Mouse (Mus musculus) hindbrain, embryonic 12.5 days (tissue): ENCODE measurements at regions not wholly inside any gene's neighbourhood (a gene's known extent, or its start where the extent isn't known, plus 50 kb on each side); places are given as distances from the start of the nearest gene placed in this dataset.

Experiments
- ATAC-seq: fragments of 200-750 bp; cut with Nextera tagmentation; 2 replicates; pipeline ENCODE4 v1.8.0; 2017; ENCODE audit warnings: moderate TSS enrichment; ENCODE audit not compliant: low FRiP score
- H3K27ac ChIP-seq: fragments of 300-500 bp; sonication (generic); 2 replicates; pipeline ENCODE4 v1.5.1; 2016; ENCODE audit warnings: mild to moderate bottlenecking
- H3K27me3 ChIP-seq: fragments of 300-500 bp; sonication (generic); 2 replicates; pipeline ENCODE4 v1.6.1; 2016; ENCODE audit warnings: mild to moderate bottlenecking
- H3K36me3 ChIP-seq: fragments of 300-500 bp; sonication (generic); 2 replicates; pipeline ENCODE4 v1.6.1; 2016; ENCODE audit warnings: mild to moderate bottlenecking
- H3K4me1 ChIP-seq: fragments of 300-500 bp; sonication (generic); 2 replicates; pipeline ENCODE4 v1.6.1; 2016
- H3K4me2 ChIP-seq: fragments of 300-500 bp; sonication (generic); replicated peaks from 2 replicates; pipeline ENCODE4 v1.6.1; 2016; ENCODE audit warnings: mild to moderate bottlenecking
- H3K4me3 ChIP-seq: fragments of 300-500 bp; sonication (generic); 2 replicates; pipeline ENCODE4 v1.5.1; 2016; ENCODE audit warnings: mild to moderate bottlenecking
- H3K9ac ChIP-seq: fragments of 300-500 bp; sonication (generic); 2 replicates; pipeline ENCODE4 v1.6.1; 2016; ENCODE audit warnings: mild to moderate bottlenecking, moderate library complexity
- H3K9me3 ChIP-seq: fragments of 300-500 bp; sonication (generic); replicated peaks from 2 replicates; pipeline ENCODE4 v1.6.1; 2016; ENCODE audit warnings: mild to moderate bottlenecking
- WGBS: fragments of 180-500 bp; shearing (Covaris S2); methylation state at CpG from one replicate; pipeline ENCODE4 v1.1.7; 2016; 5-methylcytosine and 5-hydroxymethylcytosine counted together

- Histone ChIP-seq H3K4me3 (no peak overlapping the region), H3K27ac (no peak overlapping the region), H3K27me3 (no peaks in the 10 kb centered on the region), H3K36me3 (no peaks in the 10 kb centered on the region), H3K4me2 (no peak overlapping the region), H3K4me1 (no peaks in the 10 kb centered on the region), H3K9me3 (no peaks in the 10 kb centered on the region), H3K9ac (no peak overlapping the region)
- ATAC-seq = no peak
Measured at GRCm38 (mm10) chr2:7963456-7963855, 454.1 kb upstream of the Celf2 start.

DNA sequence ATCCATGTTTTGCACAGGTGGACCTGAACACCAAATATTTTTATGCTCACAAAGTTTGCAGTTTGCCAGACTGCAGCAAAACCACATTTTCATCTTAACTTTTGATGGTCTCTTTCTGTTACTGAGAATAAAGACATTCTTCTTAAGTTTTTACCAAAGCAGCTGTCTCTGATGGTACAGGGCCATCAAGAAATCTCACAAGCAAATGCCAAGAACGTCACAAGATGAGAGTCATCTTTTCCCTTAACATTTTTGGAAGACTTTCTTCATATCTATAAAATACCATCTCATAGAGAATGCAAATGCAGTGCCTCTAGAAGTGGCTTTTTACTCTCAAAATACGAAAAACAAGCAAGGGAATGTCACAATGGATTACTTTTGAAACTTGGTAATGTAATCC, 444.8 kb upstream of the Celf2 start:
- H3K4me3 ChIP-seq = no peak overlapping the region
- H3K4me1 ChIP-seq = no peaks in the 10 kb centered on the region
- H3K4me2 ChIP-seq = no peak overlapping the region
- no peaks in the 10 kb centered on the region for H3K9me3 ChIP-seq
- WGBS = 77% methylated on average over 2 of the region's 2 CpGs
- H3K9ac ChIP-seq = no peak overlapping the region
- no peak overlapping the region for H3K27ac ChIP-seq
- no peaks in the 10 kb centered on the region for H3K36me3 ChIP-seq
- H3K27me3 ChIP-seq = no peaks in the 10 kb centered on the region
- no peak for ATAC-seq

GRCm38 (mm10) chr2:7952846-7953245, 443.5 kb upstream of the Celf2 start:
- H3K4me3 ChIP-seq = no peak overlapping the region
- no peak overlapping the region for H3K4me2 ChIP-seq
- ATAC-seq = no peak
- H3K36me3 ChIP-seq = no peaks in the 10 kb centered on the region
- H3K27me3 ChIP-seq = no peaks in the 10 kb centered on the region
- no peak overlapping the region for H3K27ac ChIP-seq
- H3K9me3 ChIP-seq = no peaks in the 10 kb centered on the region
- 95% methylated on average over 2 of the region's 2 CpGs for WGBS
- H3K9ac ChIP-seq = no peak overlapping the region
- H3K4me1 ChIP-seq = no peaks in the 10 kb centered on the region

GRCm38 (mm10) chr2:7944946-7945345, 435.6 kb upstream of the Celf2 start:
- no peaks in the 10 kb centered on the region for H3K4me1 ChIP-seq
- H3K4me2 ChIP-seq = no peak overlapping the region
- H3K4me3 ChIP-seq = no peak overlapping the region
- H3K27ac ChIP-seq = no peak overlapping the region
- H3K9me3 ChIP-seq = no peaks in the 10 kb centered on the region
- H3K27me3 ChIP-seq = no peaks in the 10 kb centered on the region
- H3K36me3 ChIP-seq = no peaks in the 10 kb centered on the region
- 66% methylated on average over 2 of the region's 2 CpGs for WGBS
- no peak for ATAC-seq
- no peak overlapping the region for H3K9ac ChIP-seq

- H3K9me3 ChIP-seq = no peaks in the 10 kb centered on the region
- no peak overlapping the region for H3K4me2 ChIP-seq
- H3K27ac ChIP-seq = no peak overlapping the region
- no peaks in the 10 kb centered on the region for H3K27me3 ChIP-seq
- 87% methylated on average over 6 of the region's 6 CpGs for WGBS
- no peak overlapping the region for H3K9ac ChIP-seq
- no peaks in the 10 kb centered on the region for H3K36me3 ChIP-seq
- no peak for ATAC-seq
- H3K4me3 ChIP-seq = no peak overlapping the region
- H3K4me1 ChIP-seq = no peaks in the 10 kb centered on the region
Measured at GRCm38 (mm10) chr2:7933617-7934016, 424.3 kb upstream of the Celf2 start.

DNA sequence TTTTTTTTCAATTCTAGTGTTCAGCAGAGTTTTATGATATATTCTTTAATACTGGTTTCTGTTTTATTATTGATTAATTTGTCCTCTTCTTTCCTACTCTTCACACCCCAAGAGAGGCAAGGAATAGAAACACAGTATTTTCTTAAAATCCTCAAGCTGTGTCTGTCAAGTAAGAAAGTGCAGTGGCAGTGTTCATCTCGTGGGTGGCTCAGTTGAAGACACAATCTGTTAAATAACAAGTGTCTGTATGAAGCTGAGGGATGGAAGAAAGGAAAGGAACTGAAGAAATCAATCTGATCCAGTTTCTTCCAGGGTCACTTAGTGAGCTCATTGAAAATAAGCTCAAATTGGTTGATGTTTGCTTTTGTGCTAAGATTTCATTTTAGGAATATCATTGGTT, 396.9 kb upstream of the Celf2 start:
- 28% methylated on average over 1 of the region's 1 CpGs for whole genome bisulfite sequencing
- H3K9ac ChIP-seq = no peak overlapping the region
- no peaks in the 10 kb centered on the region; the same call in 1 of the 2 replicates for H3K9me3 ChIP-seq
- no peak for ATAC-seq
- H3K27me3 ChIP-seq = no peaks in the 10 kb centered on the region
- H3K4me1 ChIP-seq = no peaks in the 10 kb centered on the region
- H3K36me3 ChIP-seq = no peaks in the 10 kb centered on the region
- H3K27ac ChIP-seq = no peak overlapping the region
- no peak overlapping the region for H3K4me3 ChIP-seq
- no peak overlapping the region for H3K4me2 ChIP-seq

- H3K4me3 ChIP-seq = no peak overlapping the region
- no peaks in the 10 kb centered on the region for H3K36me3 ChIP-seq
- no peak for ATAC-seq
- 87% methylated on average over 3 of the region's 3 CpGs for WGBS
- H3K4me2 ChIP-seq = no peak overlapping the region
- H3K9ac ChIP-seq = no peak overlapping the region
- H3K4me1 ChIP-seq = no peaks in the 10 kb centered on the region
- no peaks in the 10 kb centered on the region for H3K27me3 ChIP-seq
- no peak overlapping the region for H3K27ac ChIP-seq
- H3K9me3 ChIP-seq = no peaks in the 10 kb centered on the region
Measured at GRCm38 (mm10) chr2:7893787-7894186, 384.4 kb upstream of the Celf2 start.
